Mouse (Mus musculus) megakaryocyte-erythroid progenitor cell, adult 5-6 weeks (primary cell): ENCODE data around the gene Spcs2. TPM values are rescaled to one million over a fixed set of nuclear protein-coding genes. Genes with fewer than 3 reads are reported as not detected.

ENCODE experiments used
- ATAC-seq: replicated peaks from 2 replicates; pipeline ENCODE4 v1.8.0; 2016; ENCODE audit warnings: mild to moderate bottlenecking, inconsistent platforms; ENCODE audit not compliant: severe bottlenecking, poor library complexity, low FRiP score, low TSS enrichment
- total RNA-seq, 2 experiments: library from RNA; stranded (forward) in 1 of 2; stranded (reverse) in 1 of 2; fragments of 200-1000, 215-1000 nt in 1 of 2; fragments of >200 nt in 1 of 2; fragmentation: Nextera tagmentation in 1 of 2; gene quantifications; 2 replicates each; pipeline ENCODE4 v1.2.3; 2014 to 2017

Spcs2 gene
- total RNA-seq, 2 experiments from 2014 or later = 132 to 153 TPM

DNA sequence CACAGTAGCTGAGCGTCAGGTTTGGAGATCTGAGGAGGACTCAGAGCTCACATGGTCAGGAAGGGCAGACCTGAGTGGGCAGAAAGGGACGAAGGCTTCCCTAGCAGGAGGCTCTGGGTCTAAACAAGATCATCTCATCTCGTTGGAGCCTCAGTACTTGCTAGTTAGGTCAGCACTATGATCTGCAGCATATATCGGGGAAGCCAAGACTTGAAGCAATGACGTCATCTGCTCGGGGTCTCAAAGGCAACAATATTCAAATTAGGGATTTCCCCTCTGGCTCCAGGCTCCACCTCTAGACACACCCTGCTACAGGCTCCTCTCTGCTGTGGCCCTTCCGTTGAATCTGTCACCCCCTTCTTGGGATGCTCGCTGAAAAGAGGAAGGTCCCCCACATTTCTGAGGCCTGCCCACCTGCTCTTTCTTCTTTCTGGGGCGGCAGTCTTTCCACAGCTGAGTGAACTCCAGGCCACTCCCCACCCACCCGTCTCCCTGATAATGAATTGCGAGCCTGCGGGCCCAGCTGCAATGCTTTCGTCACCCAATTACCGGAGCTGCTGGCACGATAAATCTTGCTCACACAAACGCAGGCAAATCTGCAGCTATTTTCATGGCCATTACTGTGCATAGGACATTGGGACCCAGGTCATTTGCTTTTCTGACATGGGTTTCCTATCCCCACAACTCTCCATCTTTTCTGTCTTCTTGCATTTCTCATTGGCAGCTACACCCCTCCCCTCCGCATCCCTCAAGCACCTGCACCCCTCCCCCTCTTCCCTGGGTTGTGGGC, 67.9 kb downstream of the Spcs2 start:
- no peak for ATAC-seq

DNA sequence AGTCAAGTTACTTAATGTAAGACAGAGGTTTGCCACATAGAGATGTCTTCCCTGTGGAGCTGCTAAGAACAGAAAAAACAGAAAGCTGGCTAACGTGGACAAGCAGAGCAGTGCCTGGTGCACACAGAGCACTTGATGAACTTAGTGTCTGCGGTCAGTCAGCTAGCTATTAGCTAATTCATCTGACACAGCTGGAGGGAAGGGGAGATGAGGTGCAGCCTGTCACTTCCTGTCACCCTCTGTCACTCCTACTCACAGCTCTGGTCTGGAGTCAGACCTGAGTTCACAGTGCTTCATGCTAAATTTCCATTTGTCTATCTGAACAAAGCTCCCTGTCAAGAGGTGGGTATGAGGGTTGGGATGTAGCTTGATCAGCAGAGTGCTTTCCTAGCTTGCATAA, 69.2 kb downstream of the Spcs2 start:
- no peak for ATAC-seq

DNA sequence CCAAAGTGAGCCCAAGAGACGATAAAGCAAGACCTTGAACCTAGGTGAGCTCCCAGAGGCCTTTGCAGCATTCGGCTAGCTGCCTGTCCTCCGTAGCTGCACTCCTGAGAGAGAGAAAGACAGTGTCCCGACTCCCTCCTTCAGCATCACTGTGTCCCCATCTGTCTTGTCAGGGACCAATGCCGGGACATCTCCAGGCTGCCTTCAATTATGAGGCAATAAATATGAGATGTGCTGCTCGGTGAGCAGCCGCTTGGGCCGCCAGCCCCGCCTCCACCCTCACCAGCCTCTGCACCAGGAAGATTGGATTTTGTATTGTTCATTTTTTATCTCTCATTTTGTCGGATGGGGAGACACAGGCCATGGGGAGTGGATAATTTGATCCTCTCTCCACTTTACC, 72.4 kb downstream of the Spcs2 start:
- no peak for ATAC-seq

DNA sequence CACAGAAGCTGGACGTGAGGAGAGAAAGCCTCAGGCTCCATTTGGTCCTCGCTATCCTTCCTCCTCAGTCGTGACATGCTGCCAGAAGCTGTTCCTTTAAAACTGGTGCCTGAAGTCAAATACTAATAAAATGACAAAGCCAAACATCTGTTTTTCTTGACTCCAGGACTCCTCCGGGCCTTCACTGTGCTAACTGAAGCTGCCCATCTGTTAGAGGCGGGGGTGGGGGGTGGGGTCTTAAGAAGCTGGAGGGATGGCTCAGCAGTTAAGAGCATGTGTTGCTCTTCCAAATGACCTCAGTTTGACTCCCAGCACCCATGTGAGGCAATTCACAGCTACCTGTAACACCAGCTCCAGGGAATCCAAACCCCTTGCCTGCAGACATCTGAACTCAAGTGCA, 74.7 kb downstream of the Spcs2 start:
- no peak for ATAC-seq

DNA sequence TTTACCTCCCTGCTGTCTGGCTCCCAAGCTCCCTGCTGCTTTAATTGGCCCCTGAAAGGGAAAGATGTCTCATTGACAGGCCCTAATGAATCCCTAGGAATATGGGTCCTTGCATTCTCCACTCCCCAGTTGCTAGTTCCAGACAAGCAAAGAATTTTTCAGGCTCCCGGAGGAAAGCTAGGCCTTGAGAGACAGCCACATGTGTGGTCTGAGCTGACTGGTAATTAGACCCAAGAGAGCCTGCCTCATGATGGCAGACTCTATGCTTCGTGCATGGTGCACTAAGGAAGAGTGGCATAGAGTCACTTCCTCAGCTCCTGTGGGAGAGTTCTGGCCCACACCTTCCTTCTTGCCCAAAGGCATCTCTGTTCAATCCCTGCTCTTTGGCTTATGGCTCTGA, 75.3 kb downstream of the Spcs2 start:
- no peak for ATAC-seq

Other genes with a start within 250 kb of the Spcs2 start
- 0.35 TPM in 1 of 2 replicates, not detected in the other for gene Tpbgl, start 236.4 kb downstream of the Spcs2 start, total RNA-seq (2014; fragmentation: Nextera tagmentation)
- 0.05 TPM in 1 of 2 replicates, not detected in the other for gene Tpbgl, start 236.4 kb downstream of the Spcs2 start, total RNA-seq (2017)
- gene Slco2b1, start 152.1 kb downstream of the Spcs2 start, total RNA-seq (2014; fragmentation: Nextera tagmentation) = 0.64 TPM in 1 of 2 replicates, not detected in the other
- gene Slco2b1, start 152.1 kb downstream of the Spcs2 start, total RNA-seq (2017) = 0.11 TPM in 1 of 2 replicates, not detected in the other
- not detected in 2 replicates for gene Olfr520, start 133.2 kb downstream of the Spcs2 start, total RNA-seq (2014; fragmentation: Nextera tagmentation)
- gene Olfr520, start 133.2 kb downstream of the Spcs2 start, total RNA-seq (2017) = not detected in 2 replicates
- not detected in 2 replicates for gene Olfr521, start 100.0 kb downstream of the Spcs2 start, total RNA-seq (2014; fragmentation: Nextera tagmentation)
- not detected in 2 replicates for gene Olfr521, start 100.0 kb downstream of the Spcs2 start, total RNA-seq (2017)
- 3.9 and 8.1 TPM in 2 replicates for gene Neu3, start 35.0 kb downstream of the Spcs2 start, total RNA-seq (2014; fragmentation: Nextera tagmentation)
- gene Neu3, start 35.0 kb downstream of the Spcs2 start, total RNA-seq (2017) = 3.9 and 5.8 TPM in 2 replicates
- 0.07 TPM in 1 of 2 replicates, not detected in the other for gene Xrra1, start 4.3 kb downstream of the Spcs2 start, total RNA-seq (2014; fragmentation: Nextera tagmentation)
- gene Xrra1, start 4.3 kb downstream of the Spcs2 start, total RNA-seq (2017) = not detected in 2 replicates
- gene Rnf169, start 117.0 kb upstream of the Spcs2 start, total RNA-seq (2014; fragmentation: Nextera tagmentation) = 5.3 and 10.4 TPM in 2 replicates
- gene Rnf169, start 117.0 kb upstream of the Spcs2 start, total RNA-seq (2017) = 7.8 and 14.8 TPM in 2 replicates
- gene Chrdl2, start 142.7 kb upstream of the Spcs2 start, total RNA-seq (2014; fragmentation: Nextera tagmentation) = not detected in 2 replicates
- gene Chrdl2, start 142.7 kb upstream of the Spcs2 start, total RNA-seq (2017) = not detected in 2 replicates